8 mouse cellular contexts compared by ENCODE assay signal in genomic region chr4:95160912-95161669, GRCm38 (mm10).
DNase-seq lines count a peak whose midpoint lies in the region; ATAC-seq and TF ChIP-seq lines count a peak whose summit lies in the region.

No protein-coding gene starts in this region.

- DNase-seq in CD4-positive helper T cell, adult 2 months (ENCODE audit: low read depth, low spot score), result peak; percentile 93
- DNase-seq in kidney, postnatal 0 days (ENCODE audit: low spot score), result peak; percentile 92
- DNase-seq in liver, adult 2 months (ENCODE audit: extremely low read depth, low read depth, low spot score), result peak; percentile 92
- DNase-seq in spleen, postnatal 36 days (ENCODE audit: low spot score in 2 of 2), result peak; percentile 92 to 93

- peak; percentile 50 for TF ChIP-seq CTCF in kidney, postnatal 0 days (IDR thresholded peaks at IDR 0.05; ENCODE audit: low read depth)
- no peak for TF ChIP-seq CTCF in liver, adult 2 months (IDR thresholded peaks at IDR 0.05; ENCODE audit: low read depth, low read length)

- no peaks in the 10 kb centered on the region for H3K27me3 ChIP-seq in heart, embryonic 12.5 days (replicated peaks)
- no peaks in the 10 kb centered on the region for H3K27me3 ChIP-seq in kidney, postnatal 0 days (ENCODE audit: insufficient read depth, low read length)
- H3K27me3 ChIP-seq in liver, adult 2 months (ENCODE audit: control insufficient read depth, insufficient read depth, low read length), result no peaks in the 10 kb centered on the region

- peak; percentile 79 for ATAC-seq in erythroid progenitor cell, adult 5-6 weeks (replicated peaks; ENCODE audit: low FRiP score, poor library complexity, severe bottlenecking)
- peak; percentile 97 for ATAC-seq in heart, embryonic 12.5 days (ENCODE audit: insufficient number of reproducible peaks, low FRiP score)
- ATAC-seq in kidney, postnatal 0 days (replicated peaks; ENCODE audit: low FRiP score, low read depth), result peak; percentile 97
- ATAC-seq in monocyte, adult 5-6 weeks (replicated peaks; ENCODE audit: insufficient number of reproducible peaks, low FRiP score, low TSS enrichment, poor library complexity, severe bottlenecking), result peak; percentile 77

- H3K9ac ChIP-seq in heart, embryonic 12.5 days, result peak overlapping the region; percentile 77
- H3K9ac ChIP-seq in kidney, postnatal 0 days (ENCODE audit: low read depth, low read length), result peak overlapping the region; percentile 76
- H3K9ac ChIP-seq in liver, adult 2 months (ENCODE audit: low read depth, low read length), result peak overlapping the region; percentile 90

- no peaks in the 10 kb centered on the region for H3K9me3 ChIP-seq in heart, embryonic 12.5 days (replicated peaks)
- H3K9me3 ChIP-seq in kidney, postnatal 0 days (replicated peaks; ENCODE audit: low read length), result no peaks in the 10 kb centered on the region

- H3K4me2 ChIP-seq in heart, embryonic 12.5 days, result peak overlapping the region; percentile 67
- peak overlapping the region; percentile 55 for H3K4me2 ChIP-seq in kidney, postnatal 0 days (ENCODE audit: low read length)

- H3K4me1 ChIP-seq in brown adipose tissue, adult 24 weeks (ENCODE audit: control insufficient read depth, insufficient read depth, insufficient read length, low read length), result peaks cover 23% of the 10 kb centered on the region
- H3K4me1 ChIP-seq in heart, embryonic 12.5 days (replicated peaks), result peaks cover 36% of the 10 kb centered on the region
- peaks cover 14% of the 10 kb centered on the region; the same call in 1 of the 2 replicates for H3K4me1 ChIP-seq in kidney, postnatal 0 days (replicated peaks; ENCODE audit: insufficient read depth, low read length)
- peaks cover 14% of the 10 kb centered on the region for H3K4me1 ChIP-seq in liver, adult 2 months (ENCODE audit: control insufficient read depth, insufficient read depth, low read length)

- peak overlapping the region; percentile 99 for H3K27ac ChIP-seq in brown adipose tissue, adult 24 weeks (replicated peaks; ENCODE audit: low read depth, low read length)
- H3K27ac ChIP-seq in heart, embryonic 12.5 days (ENCODE audit: poor library complexity, severe bottlenecking), result peak overlapping the region; percentile 92
- peak overlapping the region; percentile 96 for H3K27ac ChIP-seq in kidney, postnatal 0 days
- peak overlapping the region; percentile 98 for H3K27ac ChIP-seq in liver, adult 2 months (replicated peaks; ENCODE audit: insufficient read depth, low read depth, low read length)

- peak; percentile 49; the same call in 1 of the 2 replicates for TF ChIP-seq POLR2A in liver, adult 2 months (IDR thresholded peaks at IDR 0.05; ENCODE audit: extremely low read depth, insufficient read depth, low read length)

- under 1% methylated on average over 52 of the region's 53 CpGs for WGBS in heart, embryonic 12.5 days
- WGBS in kidney, postnatal 0 days, result 1% methylated on average over 53 of the region's 53 CpGs
- WGBS in liver, adult 2 months, result 4% methylated on average over 53 of the region's 53 CpGs

- H3K36me3 ChIP-seq in heart, embryonic 12.5 days, result no peaks in the 10 kb centered on the region
- no peaks in the 10 kb centered on the region for H3K36me3 ChIP-seq in kidney, postnatal 0 days (ENCODE audit: insufficient read depth, low read length)
- H3K36me3 ChIP-seq in liver, adult 2 months (ENCODE audit: control insufficient read depth, insufficient read depth, low read length), result no peaks in the 10 kb centered on the region

- peak overlapping the region; percentile 66 for H3K4me3 ChIP-seq in brown adipose tissue, adult 24 weeks (ENCODE audit: insufficient read depth, low read depth, low read length)
- peak overlapping the region; percentile 52 for H3K4me3 ChIP-seq in heart, embryonic 12.5 days
- peak overlapping the region; percentile 44 for H3K4me3 ChIP-seq in kidney, postnatal 0 days (replicated peaks; ENCODE audit: low read depth, low read length)
- H3K4me3 ChIP-seq in liver, adult 2 months (ENCODE audit: insufficient read depth, low read depth, low read length), result peak overlapping the region; percentile 87

- no peaks in the 10 kb centered on the region for H3K79me2 ChIP-seq in liver, adult 2 months (ENCODE audit: control insufficient read depth, insufficient read depth, low read length)

Comparison
In these comparisons a context has a peak if more than half of its experiments do, and no peak if none do; other contexts are left out.
1. Peak in every context shown above with its lines: DNase-seq, ATAC-seq, H3K4me3 ChIP-seq and H3K27ac ChIP-seq.